Mouse (Mus musculus) adipocyte (in vitro differentiated cells): ENCODE data around the gene Lpp.

Experiments
- DNase-seq: peaks from one replicate; pipeline ENCODE4 v3.0.0-alpha.2; 2016; ENCODE audit warnings: low spot score

The Lpp gene

GRCm38 (mm10) chr16:24471029-24471428 is 77.7 kb downstream of the Lpp start:
- DNase-seq: no peak

DNA sequence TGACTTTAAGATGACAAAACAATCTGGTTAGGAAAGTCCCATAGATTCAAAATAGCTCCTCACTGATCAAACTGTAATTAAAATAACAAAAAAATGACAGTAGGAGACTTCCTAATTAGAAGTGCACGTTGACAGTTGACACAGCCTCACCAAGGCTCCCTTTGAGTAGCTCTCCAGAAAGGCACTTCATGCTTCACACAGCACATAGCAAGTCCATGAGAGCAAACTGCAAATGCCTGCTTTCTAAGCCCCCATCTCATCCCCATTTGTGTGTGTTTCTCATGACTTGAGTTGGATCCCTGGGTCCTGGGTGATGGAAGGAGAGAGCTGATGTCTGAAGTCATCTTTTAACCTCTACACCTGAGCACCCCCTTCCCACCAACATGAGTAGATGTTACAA is 78.5 kb downstream of the Lpp start:
- DNase-seq: no peak

- DNase-seq: no peak
These were observed 80.7 kb downstream of the Lpp start for GRCm38 (mm10) chr16:24473966-24474365.

DNA sequence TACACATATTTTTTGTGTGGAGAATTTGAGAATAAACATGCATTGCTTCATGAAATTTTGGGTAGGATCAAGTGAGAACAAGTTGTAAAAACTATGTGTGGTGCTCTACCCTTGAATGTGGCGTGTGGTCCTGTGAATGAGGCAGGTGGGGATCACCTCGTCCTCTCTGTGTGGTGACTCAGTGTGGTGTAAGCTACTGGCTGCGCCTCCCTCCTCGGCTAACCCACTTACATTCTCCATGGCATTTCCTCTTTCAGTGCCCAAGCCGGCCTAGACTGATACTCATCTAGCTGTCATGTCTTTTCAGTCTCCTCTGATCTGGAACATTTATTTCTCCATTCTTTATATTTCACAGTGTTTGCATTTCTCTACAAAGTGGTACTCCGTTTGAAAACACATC is 81.5 kb downstream of the Lpp start:
- no peak for DNase-seq

GRCm38 (mm10) chr16:24475305-24475947 is 82.1 kb downstream of the Lpp start:
- no peak for DNase-seq

DNA sequence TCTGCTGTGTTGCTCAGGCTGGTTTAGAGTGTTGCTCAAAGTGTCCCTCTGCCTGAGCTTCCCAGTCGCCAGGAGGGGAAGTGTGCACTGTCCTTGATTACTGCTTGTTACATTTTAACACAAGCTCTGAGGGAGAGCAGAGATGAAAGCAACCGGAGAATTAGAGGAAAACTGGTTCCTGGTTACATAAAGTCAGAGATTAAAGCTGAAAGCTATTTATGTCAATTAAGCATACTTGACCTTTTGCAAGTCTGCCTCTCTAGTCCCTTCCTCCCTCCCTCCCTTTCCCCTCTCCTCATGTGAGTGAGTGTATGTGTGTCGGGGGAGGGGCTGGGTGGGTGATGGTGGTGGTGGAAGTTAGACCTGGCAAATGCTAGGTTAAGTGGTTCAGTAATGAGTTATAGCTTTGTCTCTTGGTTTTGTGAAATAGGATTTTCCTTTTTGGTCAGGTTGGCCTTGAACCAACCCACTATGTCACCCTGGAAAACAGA is 83.6 kb downstream of the Lpp start:
- DNase-seq: no peak

DNA sequence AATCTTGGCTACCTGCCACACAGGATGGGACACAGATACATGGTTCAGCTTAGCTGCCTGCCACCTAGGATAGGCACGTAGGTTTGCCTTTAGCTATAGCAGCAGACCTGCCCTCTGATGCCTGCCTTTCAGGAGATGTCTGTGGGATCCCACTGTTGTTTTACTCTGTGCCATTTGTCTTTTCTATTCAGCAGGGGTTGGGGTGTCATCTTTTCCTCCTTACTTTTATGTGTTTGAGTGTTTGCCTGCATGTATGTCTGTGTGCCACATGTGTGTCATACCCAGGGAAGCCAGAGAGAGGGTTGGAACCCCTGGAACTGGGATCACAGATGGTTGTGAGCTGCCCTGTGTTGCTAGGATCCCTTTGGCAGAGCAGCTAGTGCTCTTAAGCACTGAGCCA is 84.7 kb downstream of the Lpp start:
- no peak for DNase-seq

DNA sequence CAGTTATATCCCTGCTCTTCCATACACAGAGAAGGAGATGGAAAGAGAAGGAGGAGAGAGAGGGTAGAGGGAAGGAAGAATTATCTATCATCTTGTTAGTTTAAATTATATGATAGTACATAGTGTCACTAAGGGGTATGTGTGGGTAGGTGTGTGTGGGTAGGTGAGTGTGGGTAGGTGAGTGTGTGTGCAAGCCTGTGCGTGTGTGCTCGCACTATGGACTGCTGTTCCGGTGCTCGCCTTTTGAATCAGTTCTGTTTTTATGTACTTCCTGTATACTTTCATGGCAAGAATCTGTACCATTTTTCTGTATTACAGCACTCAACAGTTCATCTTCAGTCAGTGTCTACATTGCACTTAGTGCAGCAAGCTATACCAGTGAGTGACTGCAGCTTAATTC is 85.5 kb downstream of the Lpp start:
- DNase-seq: no peak

- DNase-seq: no peak
These were observed 89.3 kb downstream of the Lpp start for GRCm38 (mm10) chr16:24482648-24483047.

GRCm38 (mm10) chr16:24483527-24484101 is 90.3 kb downstream of the Lpp start:
- DNase-seq: no peak

GRCm38 (mm10) chr16:24487782-24488241 is 94.5 kb downstream of the Lpp start:
- DNase-seq: peak; percentile 75

GRCm38 (mm10) chr16:24489516-24490285 is 96.4 kb downstream of the Lpp start:
- DNase-seq: peak; percentile 55

DNA sequence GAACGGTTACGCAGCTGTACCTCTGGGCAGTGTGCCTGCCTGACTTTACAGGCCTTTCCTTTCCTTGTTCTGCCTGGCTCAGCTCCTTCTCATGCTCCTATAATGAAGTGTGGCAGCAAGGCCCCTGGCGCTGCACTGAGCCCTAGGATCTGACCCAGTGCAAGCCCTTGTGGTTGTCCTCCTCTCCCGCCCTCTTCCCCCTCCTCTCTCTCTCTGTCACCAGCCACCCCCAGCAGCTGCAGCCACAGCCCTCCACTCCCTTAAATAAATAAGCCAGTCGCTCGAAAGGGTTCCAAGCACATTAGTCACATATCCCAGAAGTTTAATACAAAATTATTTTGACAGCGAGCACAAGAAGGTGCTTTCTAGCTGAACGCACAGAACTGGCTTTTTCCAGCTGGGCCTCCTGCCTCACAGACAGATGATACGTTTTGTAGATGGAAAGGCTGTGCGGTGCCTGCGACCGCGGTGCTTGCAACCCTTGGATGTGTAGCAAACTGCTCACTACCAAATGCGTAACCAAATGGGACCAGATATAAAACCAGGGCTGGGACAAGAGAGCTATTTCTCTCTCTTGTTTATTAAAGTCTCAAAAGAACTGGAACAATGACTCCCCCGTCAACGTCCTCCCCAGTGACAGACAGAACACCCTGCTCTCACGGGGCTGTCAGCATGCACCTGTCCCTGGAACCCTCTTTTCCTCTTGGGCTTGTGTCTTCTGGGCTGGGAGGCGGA is 97.6 kb downstream of the Lpp start:
- peak; percentile 90 for DNase-seq

- DNase-seq: peak; percentile 34
These were observed 98.1 kb downstream of the Lpp start for GRCm38 (mm10) chr16:24491486-24491758.

GRCm38 (mm10) chr16:24492194-24492940 is 99.1 kb downstream of the Lpp start:
- DNase-seq: peak; percentile 72

GRCm38 (mm10) chr16:24494531-24494930 is 101.2 kb downstream of the Lpp start:
- DNase-seq: peak; percentile 60

- DNase-seq: peak; percentile 78
These were observed 102.2 kb downstream of the Lpp start for GRCm38 (mm10) chr16:24495461-24495860.

GRCm38 (mm10) chr16:24496635-24497034 is 103.3 kb downstream of the Lpp start:
- DNase-seq: no peak

DNA sequence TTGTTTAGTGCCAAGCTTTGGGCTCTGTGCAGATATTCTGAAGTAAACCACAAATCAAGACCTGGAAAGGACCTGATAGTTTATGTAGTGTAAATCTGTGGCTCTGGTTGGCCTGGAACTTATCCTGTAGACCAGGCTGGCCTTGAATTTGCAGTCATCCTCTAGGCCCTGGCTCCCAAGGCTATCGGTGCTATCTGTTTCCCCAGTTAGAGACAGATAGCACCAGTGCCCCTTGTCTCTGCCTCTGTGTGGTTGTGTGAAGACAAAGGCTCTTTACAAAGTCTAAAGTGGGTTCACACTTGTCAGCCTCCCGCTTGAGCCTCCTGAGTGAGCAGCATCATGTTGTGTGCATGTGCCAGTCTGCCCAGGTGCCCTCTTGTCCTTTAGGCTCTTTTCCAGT is 104.1 kb downstream of the Lpp start:
- no peak for DNase-seq

GRCm38 (mm10) chr16:24498103-24498659 is 104.9 kb downstream of the Lpp start:
- no peak for DNase-seq

DNA sequence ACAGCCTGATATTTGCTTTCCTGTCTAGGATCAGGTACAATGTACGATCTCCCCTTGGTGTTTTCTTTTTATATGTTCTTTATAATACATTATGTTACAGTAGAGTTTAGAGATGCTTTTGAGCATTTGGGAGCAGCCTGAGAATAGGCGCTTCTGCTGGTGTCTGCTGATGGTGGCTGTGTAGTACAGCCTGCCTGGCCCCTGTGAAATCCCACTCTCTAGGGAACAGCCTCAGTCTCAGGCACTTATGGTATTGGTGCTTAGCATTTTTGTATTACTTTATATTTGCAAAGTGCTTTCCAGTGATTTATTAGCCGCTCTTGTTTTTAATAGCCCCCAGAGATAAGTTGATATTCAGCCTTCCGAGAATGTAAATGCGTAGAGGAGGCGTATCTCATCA is 107.9 kb downstream of the Lpp start:
- DNase-seq: no peak
